Mouse (Mus musculus): ENCODE measurements around the gene Rarres1. TPM values are rescaled to one million over a fixed set of nuclear protein-coding genes. Genes with fewer than 3 reads are reported as not detected.

Gene Rarres1
- total and polyA plus RNA-seq, 2 experiments from 2014 or later, result 2.4 to 2.6 TPM

DNA sequence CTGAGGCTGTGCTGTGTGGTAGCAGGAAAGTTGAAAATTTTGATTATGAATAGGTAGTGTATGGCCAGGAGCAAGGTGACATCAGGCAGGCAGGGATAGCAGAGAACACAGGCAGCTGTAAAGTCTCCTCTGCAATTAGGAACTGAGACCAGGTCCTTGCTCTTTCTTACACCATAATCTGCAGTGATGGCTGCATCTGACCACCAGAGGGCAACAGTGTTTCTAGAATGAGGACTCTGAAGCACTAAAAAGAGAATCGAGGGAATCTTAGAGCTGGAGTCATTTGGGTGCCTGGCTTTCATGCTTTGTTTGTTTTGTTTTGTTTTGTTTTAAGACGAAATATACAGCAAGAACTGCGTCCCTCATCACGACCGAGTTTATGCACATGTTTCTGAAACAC is 2.5 kb downstream of the Rarres1 start:
- TF ChIP-seq CTCF (IDR thresholded peaks at IDR 0.05; ENCODE audit: low read depth), result peak; percentile 96
- Histone ChIP-seq H3K9me3 (ENCODE audit: low read length) (no peaks in the 10 kb centered on the region), H3K4me1 (ENCODE audit: insufficient read depth) (peaks cover 4% of the 10 kb centered on the region; the same call in 1 of the 2 replicates), H3K9ac (no peak overlapping the region), H3K27me3 (ENCODE audit: insufficient read depth, low read length) (peaks cover 19% of the 10 kb centered on the region), H3K4me3 (ENCODE audit: low read depth, low read length) (no peak overlapping the region), H3K4me2 (ENCODE audit: low read depth) (no peak overlapping the region), H3K36me3 (ENCODE audit: insufficient read depth) (no peaks in the 10 kb centered on the region), H3K27ac (ENCODE audit: low read depth, low read length) (no peak overlapping the region)
- DNase-seq (peak; percentile 91), ATAC-seq (peak; percentile 86)
- WGBS, result 1% methylated on average over 5 of the region's 5 CpGs

DNA sequence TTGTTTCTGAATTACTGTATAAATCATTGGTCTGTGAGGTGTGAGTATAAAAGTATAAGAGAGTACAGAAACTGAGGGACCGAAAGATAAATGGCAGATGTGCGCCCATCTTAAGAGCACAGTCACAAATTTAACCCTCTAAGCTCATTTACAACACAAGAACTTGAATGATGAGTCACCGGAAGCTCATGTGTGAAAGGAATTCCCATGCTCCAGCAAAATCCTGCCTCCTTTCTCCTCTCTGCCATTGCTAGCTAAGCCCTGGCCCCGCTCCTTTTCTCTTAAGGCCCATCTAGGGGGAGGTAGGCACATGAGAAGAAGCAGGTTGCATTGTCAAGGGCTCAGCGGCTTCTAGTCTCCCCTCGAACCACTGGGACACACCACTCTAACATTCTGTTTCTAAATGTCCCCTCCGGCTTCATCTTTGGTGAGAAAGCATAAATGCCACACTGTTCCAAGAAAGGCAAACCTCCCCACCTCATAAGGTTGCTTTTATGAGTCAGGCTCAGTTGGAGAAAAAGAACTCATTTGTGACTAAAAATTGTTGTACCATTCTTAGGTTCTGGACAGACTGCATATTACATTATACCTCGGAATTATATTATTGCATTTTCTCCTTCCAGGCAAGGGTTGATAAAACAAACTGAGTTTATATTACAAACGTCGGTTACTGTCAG is 7.0 kb downstream of the Rarres1 start:
- Histone ChIP-seq H3K4me2 (ENCODE audit: low read depth) (no peak overlapping the region), H3K27ac (ENCODE audit: low read depth, low read length) (no peak overlapping the region), H3K4me1 (ENCODE audit: insufficient read depth) (no peaks in the 10 kb centered on the region), H3K9me3 (ENCODE audit: low read length) (no peaks in the 10 kb centered on the region), H3K9ac (no peak overlapping the region), H3K4me3 (ENCODE audit: low read depth, low read length) (no peak overlapping the region), H3K36me3 (ENCODE audit: insufficient read depth) (no peaks in the 10 kb centered on the region), H3K27me3 (ENCODE audit: insufficient read depth, low read length) (no peaks in the 10 kb centered on the region)
- DNase-seq (no peak), ATAC-seq (no peak)
- no peak for TF ChIP-seq CTCF (IDR thresholded peaks at IDR 0.05; ENCODE audit: low read depth)
- WGBS, result 88% methylated on average over 10 of the region's 10 CpGs

DNA sequence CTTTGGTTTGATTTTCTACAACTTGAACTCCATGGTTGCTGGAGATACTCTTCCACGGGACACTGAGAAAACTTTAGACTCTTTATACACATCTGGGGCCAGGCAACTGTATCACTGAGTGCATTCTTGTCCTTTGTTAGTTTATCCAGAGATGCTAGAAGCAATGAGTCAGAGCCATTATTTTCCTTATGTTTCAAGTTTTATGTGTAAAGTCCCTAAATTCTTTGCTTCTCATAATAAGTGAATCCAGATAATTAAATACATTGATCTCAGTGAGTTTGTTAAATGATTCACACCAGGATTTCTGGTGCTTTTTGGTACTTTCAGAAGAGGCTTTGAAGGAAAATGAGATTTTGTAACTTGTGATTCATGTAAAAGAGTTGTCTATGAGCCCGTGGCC is 10.0 kb downstream of the Rarres1 start:
- no peaks in the 10 kb centered on the region for H3K36me3 ChIP-seq (ENCODE audit: insufficient read depth)
- 69% methylated on average over 2 of the region's 2 CpGs for WGBS
- ATAC-seq (no peak), DNase-seq (no peak)
- H3K4me1 ChIP-seq (ENCODE audit: insufficient read depth), result no peaks in the 10 kb centered on the region
- no peak for TF ChIP-seq CTCF (IDR thresholded peaks at IDR 0.05; ENCODE audit: low read depth)
- H3K27ac ChIP-seq (ENCODE audit: low read depth, low read length), result no peak overlapping the region
- H3K27me3 ChIP-seq (ENCODE audit: insufficient read depth, low read length), result no peaks in the 10 kb centered on the region
- H3K4me2 ChIP-seq (ENCODE audit: low read depth), result no peak overlapping the region
- H3K4me3 ChIP-seq (ENCODE audit: low read depth, low read length), result no peak overlapping the region
- H3K9ac ChIP-seq, result no peak overlapping the region
- no peaks in the 10 kb centered on the region for H3K9me3 ChIP-seq (ENCODE audit: low read length)

- Histone ChIP-seq H3K9ac (no peak overlapping the region), H3K27ac (ENCODE audit: low read depth, low read length) (no peak overlapping the region), H3K4me2 (ENCODE audit: low read depth) (no peak overlapping the region), H3K27me3 (ENCODE audit: insufficient read depth, low read length) (no peaks in the 10 kb centered on the region), H3K9me3 (ENCODE audit: low read length) (no peaks in the 10 kb centered on the region), H3K36me3 (ENCODE audit: insufficient read depth) (no peaks in the 10 kb centered on the region), H3K4me3 (ENCODE audit: low read depth, low read length) (no peak overlapping the region), H3K4me1 (ENCODE audit: insufficient read depth) (no peaks in the 10 kb centered on the region)
- TF ChIP-seq CTCF (IDR thresholded peaks at IDR 0.05; ENCODE audit: low read depth), result no peak
- no peak for DNase-seq
- ATAC-seq, result no peak
- 4% methylated on average over 3 of the region's 3 CpGs for WGBS
These were observed 11.4 kb downstream of the Rarres1 start for GRCm38 (mm10) chr3:67503878-67504277.

GRCm38 (mm10) chr3:67499406-67499791 is 15.9 kb downstream of the Rarres1 start:
- no peak overlapping the region for H3K9ac ChIP-seq
- 95% methylated on average over 4 of the region's 4 CpGs for WGBS
- no peaks in the 10 kb centered on the region for H3K9me3 ChIP-seq (ENCODE audit: low read length)
- no peak for TF ChIP-seq CTCF (IDR thresholded peaks at IDR 0.05; ENCODE audit: low read depth)
- H3K4me1 ChIP-seq (ENCODE audit: insufficient read depth), result no peaks in the 10 kb centered on the region
- H3K27ac ChIP-seq (ENCODE audit: low read depth, low read length), result no peak overlapping the region
- H3K36me3 ChIP-seq (ENCODE audit: insufficient read depth), result no peaks in the 10 kb centered on the region
- H3K27me3 ChIP-seq (ENCODE audit: insufficient read depth, low read length), result no peaks in the 10 kb centered on the region
- no peak overlapping the region for H3K4me2 ChIP-seq (ENCODE audit: low read depth)
- DNase-seq (no peak), ATAC-seq (no peak)
- H3K4me3 ChIP-seq (ENCODE audit: low read depth, low read length), result no peak overlapping the region

DNA sequence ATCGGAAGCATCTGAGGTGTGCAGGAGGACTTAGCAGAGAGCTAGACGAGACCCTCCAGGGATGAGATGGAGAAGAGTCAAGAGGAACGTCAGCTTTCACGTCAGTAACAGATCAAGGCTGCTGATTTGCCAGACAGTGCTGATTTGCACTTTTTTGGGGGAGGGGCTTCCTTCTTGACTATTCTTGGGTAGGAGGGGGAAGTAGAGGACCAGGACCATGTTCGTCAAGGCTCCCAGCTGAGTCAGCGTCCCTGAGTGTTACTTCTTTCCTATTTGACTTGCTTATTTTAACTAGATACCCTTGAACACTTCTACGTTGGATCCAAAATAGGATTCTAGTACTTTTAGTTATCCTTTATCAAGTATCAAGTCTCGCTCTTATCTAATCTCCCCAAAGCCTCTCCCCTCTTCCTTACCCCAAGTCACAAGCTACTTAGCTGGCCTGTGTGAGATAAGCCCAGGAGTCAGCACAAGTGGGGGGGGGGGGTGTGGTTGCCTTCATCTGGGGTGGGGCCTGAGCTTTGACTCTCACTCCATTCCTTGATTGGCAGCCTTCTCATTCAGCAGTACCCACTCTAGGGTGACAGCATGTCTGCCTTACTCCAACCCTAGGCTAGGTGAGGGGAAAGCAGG is 16.4 kb downstream of the Rarres1 start:
- WGBS, result 88% methylated on average over 8 of the region's 8 CpGs
- no peak for TF ChIP-seq CTCF (IDR thresholded peaks at IDR 0.05; ENCODE audit: low read depth)
- DNase-seq (no peak), ATAC-seq (no peak)
- Histone ChIP-seq H3K27ac (ENCODE audit: low read depth, low read length) (no peak overlapping the region), H3K36me3 (ENCODE audit: insufficient read depth) (no peaks in the 10 kb centered on the region), H3K4me3 (ENCODE audit: low read depth, low read length) (no peak overlapping the region), H3K9me3 (ENCODE audit: low read length) (no peaks in the 10 kb centered on the region), H3K27me3 (ENCODE audit: insufficient read depth, low read length) (no peaks in the 10 kb centered on the region), H3K9ac (no peak overlapping the region), H3K4me1 (ENCODE audit: insufficient read depth) (no peaks in the 10 kb centered on the region), H3K4me2 (ENCODE audit: low read depth) (no peak overlapping the region)

- no peak for ATAC-seq
- Histone ChIP-seq H3K36me3 (ENCODE audit: insufficient read depth) (no peaks in the 10 kb centered on the region), H3K4me2 (ENCODE audit: low read depth) (no peak overlapping the region), H3K4me1 (ENCODE audit: insufficient read depth) (no peaks in the 10 kb centered on the region), H3K4me3 (ENCODE audit: low read depth, low read length) (no peak overlapping the region), H3K9ac (no peak overlapping the region), H3K9me3 (ENCODE audit: low read length) (no peaks in the 10 kb centered on the region), H3K27me3 (ENCODE audit: insufficient read depth, low read length) (no peaks in the 10 kb centered on the region), H3K27ac (ENCODE audit: low read depth, low read length) (no peak overlapping the region)
- WGBS, result 88% methylated on average over 2 of the region's 2 CpGs
- TF ChIP-seq CTCF (IDR thresholded peaks at IDR 0.05; ENCODE audit: low read depth), result no peak
- no peak for DNase-seq
These were observed 17.3 kb downstream of the Rarres1 start for GRCm38 (mm10) chr3:67497998-67498397.
